Comparison of ENCODE assay signal across 9 mouse cellular contexts in genomic region chr8:70648921-70649320, GRCm38 (mm10). TPM values are rescaled to one million over a fixed set of nuclear protein-coding genes. Genes with fewer than 3 reads are reported as not detected.
DNase-seq lines count a peak whose midpoint lies in the region; ATAC-seq and TF ChIP-seq lines count a peak whose summit lies in the region.
"Had no signal": no experiment of that assay in that cellular context is flagged by ENCODE, and none has a peak within 500 bp of the region (broad histone marks: within the 10 kb centered on the region; RNA-seq: fewer than 3 reads in every experiment).

No protein-coding gene starts in this region.

- peak; percentile 24; the same call in 1 of the 2 replicates for ATAC-seq in megakaryocyte-erythroid progenitor cell, adult 5-6 weeks (replicated peaks; ENCODE audit: low FRiP score, low TSS enrichment, poor library complexity, severe bottlenecking)

- H3K9ac ChIP-seq in heart, adult 2 months (ENCODE audit: low read depth, low read length) = no peak overlapping the region
- H3K9ac ChIP-seq in CH12.LX (ENCODE audit: insufficient read depth, low read depth) = no peak overlapping the region

- intact Hi-C loops in heart, adult 2 months (cut with DNase I) = no loop called here
- intact Hi-C loops in heart, postnatal 36 days (cut with DNase I) = no loop called here

- TF ChIP-seq POLR2A in heart, adult 2 months (IDR thresholded peaks at IDR 0.05; ENCODE audit: insufficient read depth, low read depth, low read length) = no peak
- TF ChIP-seq POLR2A in CH12.LX (IDR thresholded peaks at IDR 0.05; ENCODE audit: low read depth, low read length) = no peak

- no peak for DNase-seq in heart, adult 2 months
- no peak for DNase-seq in heart, postnatal 36 days
- no peak for DNase-seq in CH12.LX (ENCODE audit: extremely low read depth)
- no peak for DNase-seq in hindbrain, embryonic 10.5 days (ENCODE audit: low spot score)
- no peak for DNase-seq in urinary bladder, postnatal 36 days (ENCODE audit: low spot score in 2 of 2)
- DNase-seq in spleen, postnatal 36 days (ENCODE audit: low spot score in 2 of 2) = no peak
- DNase-seq in cerebellum, postnatal 4 days (ENCODE audit: low spot score in 2 of 2) = no peak
- DNase-seq: layer of hippocampus, postnatal 36 days had no signal

- H3K4me2 ChIP-seq in CH12.LX (ENCODE audit: insufficient read depth, low read depth, poor library complexity, severe bottlenecking) = no peak overlapping the region

- H3K79me2 ChIP-seq in heart, adult 2 months (replicated peaks; ENCODE audit: control insufficient read depth, insufficient read depth, low read length) = no peaks in the 10 kb centered on the region
- no peaks in the 10 kb centered on the region for H3K79me2 ChIP-seq in CH12.LX (replicated peaks; ENCODE audit: control insufficient read depth, extremely low read depth, insufficient read depth, poor library complexity, severe bottlenecking)

- no peaks in the 10 kb centered on the region for H3K27me3 ChIP-seq in heart, adult 2 months (ENCODE audit: control insufficient read depth, insufficient read depth, low read length)
- H3K27me3 ChIP-seq in CH12.LX (replicated peaks) = no peaks in the 10 kb centered on the region
- H3K27me3 ChIP-seq in hindbrain, embryonic 10.5 days (ENCODE audit: insufficient read depth, poor library complexity, severe bottlenecking) = no peaks in the 10 kb centered on the region

- no peak for TF ChIP-seq EP300 in heart, adult 2 months (IDR thresholded peaks at IDR 0.05; ENCODE audit: insufficient read depth, low read depth, low read length)
- no peak for TF ChIP-seq EP300 in CH12.LX (IDR thresholded peaks at IDR 0.05; ENCODE audit: low read length)

- no peak overlapping the region for H3K4me3 ChIP-seq in heart, adult 2 months
- H3K4me3 ChIP-seq in CH12.LX (replicated peaks in 1 of 3; ENCODE audit: low read depth in 2 of 3, low read length in 2 of 3, poor library complexity in 1 of 3) = no peak overlapping the region
- H3K4me3 ChIP-seq in hindbrain, embryonic 10.5 days = no peak overlapping the region

- H3K9me3 ChIP-seq in CH12.LX (replicated peaks; ENCODE audit: low read length) = no peaks in the 10 kb centered on the region
- H3K9me3 ChIP-seq in hindbrain, embryonic 10.5 days = no peaks in the 10 kb centered on the region

- H3K27ac ChIP-seq in heart, adult 2 months = peak overlapping the region; percentile 74
- H3K27ac ChIP-seq in CH12.LX (ENCODE audit: insufficient read depth, low read depth) = 0 out of 2 replicates have a peak overlapping the region, but pooled peaks have one; percentile 12
- peak overlapping the region; percentile 63 for H3K27ac ChIP-seq in hindbrain, embryonic 10.5 days

- no peak for TF ChIP-seq RAD21 in CH12.LX (IDR thresholded peaks at IDR 0.05; ENCODE audit: low read depth, low read length)

- TF ChIP-seq CTCF in heart, adult 2 months (IDR thresholded peaks at IDR 0.05) = no peak
- TF ChIP-seq CTCF in CH12.LX (conservative IDR thresholded peaks at IDR 0.05 in 1 of 2, IDR thresholded peaks at IDR 0.05 in 1 of 2; ENCODE audit: low read depth in 2 of 2, low read length in 2 of 2) = no peak

- in situ Hi-C loops in CH12.LX (cut with MboI; ENCODE audit: low pct_ligation_motif_present, low pct_unique_long_range_greater_than_20kb, low sequenced_read_pairs) = loop anchor here (5.0 kb wide), 1 partner anchor 37 kb away; no protein-coding TSS in a partner anchor

- H3K36me3 ChIP-seq in heart, adult 2 months (ENCODE audit: control insufficient read depth, insufficient read depth, low read length) = peaks cover 5% of the 10 kb centered on the region
- H3K36me3 ChIP-seq in CH12.LX (replicated peaks in 1 of 2; ENCODE audit: control insufficient read depth in 1 of 2, insufficient read depth in 1 of 2, low read length in 1 of 2) = peaks cover 26 to 55% of the 10 kb centered on the region in 2 experiments
- H3K36me3 ChIP-seq in hindbrain, embryonic 10.5 days = peaks cover 53% of the 10 kb centered on the region

- H3K4me1 ChIP-seq in heart, adult 2 months (ENCODE audit: control insufficient read depth, insufficient read depth, low read length) = peaks cover 35% of the 10 kb centered on the region
- H3K4me1 ChIP-seq in CH12.LX (ENCODE audit: control insufficient read depth in 1 of 2, insufficient read depth in 2 of 2) = peaks cover 36 to 72% of the 10 kb centered on the region in 2 experiments
- peaks cover 60% of the 10 kb centered on the region for H3K4me1 ChIP-seq in hindbrain, embryonic 10.5 days (replicated peaks)

- WGBS in heart, adult 2 months = 51% methylated on average over 3 of the region's 3 CpGs
- 70% methylated on average over 3 of the region's 3 CpGs for WGBS in hindbrain, embryonic 10.5 days

- dilution Hi-C loops in CH12.LX (cut with MboI; ENCODE audit: extremely low pct_ligation_motif_present, extremely low pct_unique_long_range_greater_than_20kb, low sequenced_read_pairs) = no loop called here

TF ChIP-seq in CH12.LX, 34 proteins besides CTCF, POLR2A, EP300 and RAD21:
- TF ChIP-seq UBTF (IDR thresholded peaks at IDR 0.05; ENCODE audit: low read depth, low read length) = no peak
- TF ChIP-seq KAT2A (IDR thresholded peaks at IDR 0.05; ENCODE audit: insufficient replicate concordance, low read length) = no peak
- TF ChIP-seq JUN (IDR thresholded peaks at IDR 0.05; ENCODE audit: insufficient read depth, low read depth, low read length) = no peak
- no peak for TF ChIP-seq ELF1 (IDR thresholded peaks at IDR 0.05; ENCODE audit: low read depth, low read length)
- TF ChIP-seq IRF4 (IDR thresholded peaks at IDR 0.05; ENCODE audit: low read depth, low read length) = no peak
- no peak for TF ChIP-seq RCOR1 (conservative IDR thresholded peaks at IDR 0.05; ENCODE audit: low read depth, low read length)
- no peak for TF ChIP-seq E2F4 (IDR thresholded peaks at IDR 0.05; ENCODE audit: insufficient replicate concordance, low read depth, low read length)
- TF ChIP-seq ETS1 (conservative IDR thresholded peaks at IDR 0.05; ENCODE audit: low read depth, low read length) = no peak

RNA-seq across cellular contexts. Expression of gene Pgpep1, which starts 11.3 kb away (rescaled TPM):
- total RNA-seq in heart, adult 2 months (2021) = 10 to 100 TPM; 39.7 to 48.4 TPM
- 35.5 and 44.8 TPM in 2 replicates for polyA plus RNA-seq in heart, adult 2 months (2012; rRNA removed)
- 10 to 100 TPM; 39.6 to 44.9 TPM for total RNA-seq in heart, postnatal 36 days (2021)
- total RNA-seq in CH12.LX (2012; rRNA removed) (15.2 and 22.9 TPM in 2 replicates), CH12.LX (2014; rRNA removed) (10.3 and 12.3 TPM in 2 replicates)
- polyA plus RNA-seq in CH12.LX (2012; ENCODE audit: insufficient read length, low read depth) = 30.0 and 35.1 TPM in 2 replicates
- polyA plus RNA-seq in hindbrain, embryonic 10.5 days (2016; fragmentation: Nextera tagmentation; extraction: Ambion mirVana) = 87.4 and 141 TPM in 2 replicates
- 6.3 and 8.8 TPM in 2 replicates for total RNA-seq in megakaryocyte-erythroid progenitor cell, adult 5-6 weeks (2014; fragmentation: Nextera tagmentation)
- 4.6 and 5.1 TPM in 2 replicates for total RNA-seq in megakaryocyte-erythroid progenitor cell, adult 5-6 weeks (2017)

RNA-seq across cellular contexts. Expression of gene Gdf15, which starts 16.7 kb away (rescaled TPM):
- 1 to 10 TPM; 1.1 to 2.0 TPM for total RNA-seq in heart, adult 2 months (2021)
- 0.38 and 3.8 TPM in 2 replicates for polyA plus RNA-seq in heart, adult 2 months (2012; rRNA removed)
- 1 to 10 TPM in 1 of 2 experiments, under 1 TPM in 1; 0.22 to 1.6 TPM for total RNA-seq in heart, postnatal 36 days (2021)
- total RNA-seq in CH12.LX (2012; rRNA removed) (0.21 TPM in 1 of 2 replicates, not detected in the other), CH12.LX (2014; rRNA removed) (not detected in 2 replicates)
- 0.16 TPM in 1 of 2 replicates, not detected in the other for polyA plus RNA-seq in CH12.LX (2012; ENCODE audit: insufficient read length, low read depth)
- not detected in 2 replicates for polyA plus RNA-seq in hindbrain, embryonic 10.5 days (2016; fragmentation: Nextera tagmentation; extraction: Ambion mirVana)
- total RNA-seq in megakaryocyte-erythroid progenitor cell, adult 5-6 weeks (2014; fragmentation: Nextera tagmentation) = not detected in 2 replicates
- not detected in 2 replicates for total RNA-seq in megakaryocyte-erythroid progenitor cell, adult 5-6 weeks (2017)
- total RNA-seq: layer of hippocampus, postnatal 36 days had no signal

RNA-seq across cellular contexts. Expression of gene Lsm4, which starts 24.1 kb away (rescaled TPM):
- total RNA-seq in heart, adult 2 months (2021) = 10 to 100 TPM; 56.9 to 64.2 TPM
- polyA plus RNA-seq in heart, adult 2 months (2012; rRNA removed) = 54.1 and 68.3 TPM in 2 replicates
- 10 to 100 TPM; 64.0 to 66.8 TPM for total RNA-seq in heart, postnatal 36 days (2021)
- total RNA-seq in CH12.LX (2012; rRNA removed) (135 and 168 TPM in 2 replicates), CH12.LX (2014; rRNA removed) (134 and 143 TPM in 2 replicates)
- polyA plus RNA-seq in CH12.LX (2012; ENCODE audit: insufficient read length, low read depth) = 240 and 256 TPM in 2 replicates
- 344 and 354 TPM in 2 replicates for polyA plus RNA-seq in hindbrain, embryonic 10.5 days (2016; fragmentation: Nextera tagmentation; extraction: Ambion mirVana)
- total RNA-seq in megakaryocyte-erythroid progenitor cell, adult 5-6 weeks (2014; fragmentation: Nextera tagmentation) = 286 and 287 TPM in 2 replicates
- total RNA-seq in megakaryocyte-erythroid progenitor cell, adult 5-6 weeks (2017) = 240 and 290 TPM in 2 replicates

RNA-seq across cellular contexts. Expression of gene Lrrc25, which starts 33.0 kb away (rescaled TPM):
- total RNA-seq in heart, adult 2 months (2021) = 1 to 10 TPM; 1.6 to 1.8 TPM
- 3.6 and 4.5 TPM in 2 replicates for polyA plus RNA-seq in heart, adult 2 months (2012; rRNA removed)
- 1 to 10 TPM; 1.9 to 3.0 TPM for total RNA-seq in heart, postnatal 36 days (2021)
- 0.25 and 0.30 TPM in 2 replicates for total RNA-seq in CH12.LX (2012; rRNA removed)
- total RNA-seq in CH12.LX (2014; rRNA removed) = 2.4 and 2.6 TPM in 2 replicates
- 4.0 and 5.9 TPM in 2 replicates for polyA plus RNA-seq in CH12.LX (2012; ENCODE audit: insufficient read length, low read depth)
- 1.1 and 1.6 TPM in 2 replicates for polyA plus RNA-seq in hindbrain, embryonic 10.5 days (2016; fragmentation: Nextera tagmentation; extraction: Ambion mirVana)
- total RNA-seq in megakaryocyte-erythroid progenitor cell, adult 5-6 weeks (2014; fragmentation: Nextera tagmentation) = 0.37 and 0.69 TPM in 2 replicates
- 0.15 and 0.61 TPM in 2 replicates for total RNA-seq in megakaryocyte-erythroid progenitor cell, adult 5-6 weeks (2017)

RNA-seq across cellular contexts. Expression of gene Ssbp4, which starts 40.2 kb away (rescaled TPM):
- total RNA-seq in heart, adult 2 months (2021) = 10 to 100 TPM; 34.6 to 35.8 TPM
- 45.6 and 72.8 TPM in 2 replicates for polyA plus RNA-seq in heart, adult 2 months (2012; rRNA removed)
- total RNA-seq in heart, postnatal 36 days (2021) = 10 to 100 TPM; 28.9 to 35.0 TPM
- total RNA-seq in CH12.LX (2012; rRNA removed) (77.3 and 84.9 TPM in 2 replicates), CH12.LX (2014; rRNA removed) (31.0 and 41.3 TPM in 2 replicates)
- 114 and 128 TPM in 2 replicates for polyA plus RNA-seq in CH12.LX (2012; ENCODE audit: insufficient read length, low read depth)
- 84.4 and 117 TPM in 2 replicates for polyA plus RNA-seq in hindbrain, embryonic 10.5 days (2016; fragmentation: Nextera tagmentation; extraction: Ambion mirVana)
- total RNA-seq in megakaryocyte-erythroid progenitor cell, adult 5-6 weeks (2014; fragmentation: Nextera tagmentation) = 39.7 and 83.5 TPM in 2 replicates
- 77.5 and 98.5 TPM in 2 replicates for total RNA-seq in megakaryocyte-erythroid progenitor cell, adult 5-6 weeks (2017)

Comparison
In these comparisons a context has a peak if more than half of its experiments do, and no peak if none do; other contexts are left out.
1. H3K27ac ChIP-seq: peak in every context shown above with its lines; median percentile 74 in heart, adult 2 months; 63 in hindbrain, embryonic 10.5 days; 12 in CH12.LX.